Mouse (Mus musculus) kidney, adult 2 months (tissue): Measurements from ENCODE around the gene Mymk.

ENCODE experiments used
- CTCF ChIP-seq: fragments of 200-500 bp; conservative IDR thresholded peaks from 2 replicates; pipeline ENCODE4 v1.5.1; 2011; ENCODE audit warnings: low read depth, mild to moderate bottlenecking, control low read depth, low read length, moderate library complexity, mixed read lengths; ENCODE audit not compliant: insufficient read depth, insufficient read length
- POLR2A ChIP-seq: fragments of 200-500 bp; IDR thresholded peaks from one replicate; pipeline ENCODE4 v1.6.1; 2011; ENCODE audit warnings: low read depth, low read length, control low read depth

GRCm38 (mm10) chr2:27038596-27038995 lies 33.4 kb downstream of the Mymk start:
- TF ChIP-seq CTCF: peak; percentile 92
- no peak for TF ChIP-seq POLR2A
